Mouse (Mus musculus) embryo, embryonic 10.5 days (tissue): ENCODE results near the gene Fyn.

Experiments
- DNase-seq: peaks from one replicate; pipeline ENCODE4 v3.0.0-alpha.2; 2015; ENCODE audit warnings: low spot score

Gene Fyn

GRCm38 (mm10) chr10:39571011-39571410, 202.4 kb downstream of the Fyn start:
- DNase-seq: no peak

DNA sequence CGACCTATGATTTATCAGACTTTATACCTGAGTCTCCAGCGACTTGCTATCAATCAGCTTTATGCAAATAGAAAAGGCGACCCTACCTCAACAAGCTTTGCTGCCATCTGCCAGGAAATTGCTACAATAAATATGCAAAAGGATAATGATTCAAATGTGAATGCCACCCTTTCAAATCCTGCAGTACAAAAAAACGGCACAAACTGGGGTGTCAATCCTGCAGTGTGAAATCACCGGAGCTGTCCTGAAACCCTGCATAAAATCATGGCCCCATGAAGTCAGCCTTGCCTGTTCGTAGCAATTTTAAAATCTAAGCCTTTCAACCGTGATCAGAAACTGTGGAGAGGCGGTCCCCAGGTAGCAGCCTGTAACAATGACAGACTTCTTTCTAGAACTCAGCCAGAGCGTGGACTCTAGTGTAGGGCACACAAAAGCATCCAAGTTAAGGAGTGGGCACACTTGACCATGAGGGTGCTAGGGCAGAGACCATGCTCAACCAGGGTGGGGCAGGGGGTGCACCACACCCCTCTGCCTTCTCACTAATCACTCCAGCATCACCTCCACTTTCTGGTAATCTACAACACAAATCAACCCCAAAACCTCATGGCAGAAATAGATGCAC, 203.5 kb downstream of the Fyn start:
- no peak for DNase-seq

- DNase-seq: no peak
These were observed 204.0 kb downstream of the Fyn start for GRCm38 (mm10) chr10:39572672-39573051.

- no peak for DNase-seq
These were observed 207.8 kb downstream of the Fyn start for GRCm38 (mm10) chr10:39576466-39576865.

- DNase-seq: no peak
These were observed 211.8 kb downstream of the Fyn start for GRCm38 (mm10) chr10:39580477-39580876.

- DNase-seq: no peak
These were observed 213.7 kb downstream of the Fyn start for GRCm38 (mm10) chr10:39582385-39582784.

DNA sequence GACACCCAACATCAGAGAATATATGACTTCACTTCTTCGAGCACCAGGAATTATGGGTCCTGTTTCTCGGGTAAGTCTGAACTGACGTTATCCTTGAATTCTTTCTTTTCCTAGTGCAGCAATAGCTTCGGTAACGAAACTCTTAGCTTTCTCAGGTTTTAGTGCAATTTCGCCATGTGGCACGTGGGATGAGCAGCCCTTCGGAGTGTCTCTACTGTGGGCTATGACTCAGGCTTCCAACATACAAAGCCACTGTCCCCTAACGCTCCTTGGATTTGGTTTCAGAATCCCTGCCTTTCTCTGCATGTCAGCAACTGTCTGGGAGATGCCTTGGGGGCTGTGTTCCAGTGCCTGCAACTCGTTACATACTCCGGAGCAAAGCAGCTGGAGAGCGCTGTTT, 215.1 kb downstream of the Fyn start:
- no peak for DNase-seq

DNA sequence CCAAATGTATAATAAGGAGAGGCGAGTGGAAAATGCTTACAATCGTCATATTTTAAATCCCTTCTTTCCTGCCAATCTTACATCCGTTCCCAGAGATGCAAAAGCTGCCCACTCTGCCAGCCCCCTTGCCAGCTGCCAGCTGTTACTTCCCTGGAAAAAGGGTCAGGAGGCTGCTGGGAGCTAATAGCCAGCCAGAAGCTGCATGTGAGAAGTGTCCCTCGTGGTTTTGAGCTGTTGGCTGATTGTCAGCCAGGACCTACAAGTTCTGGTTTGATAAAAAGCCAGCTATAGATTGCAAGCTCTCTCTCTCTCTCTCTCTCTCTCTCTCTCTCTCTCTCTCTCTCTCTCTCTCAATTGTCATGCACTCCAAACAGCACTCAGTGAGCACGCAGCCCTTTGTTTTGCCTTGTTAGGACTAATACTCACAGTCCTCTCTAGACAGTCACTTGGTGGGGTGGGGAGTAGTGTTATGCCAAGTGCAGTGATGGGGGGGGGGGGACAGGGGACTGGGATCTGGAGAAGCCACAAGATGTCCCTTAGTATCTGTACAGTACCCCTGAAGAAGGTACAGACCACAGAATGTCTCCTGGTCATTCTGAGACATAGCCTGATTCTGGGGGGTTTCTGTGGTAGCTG, 218.8 kb downstream of the Fyn start:
- DNase-seq: no peak

DNA sequence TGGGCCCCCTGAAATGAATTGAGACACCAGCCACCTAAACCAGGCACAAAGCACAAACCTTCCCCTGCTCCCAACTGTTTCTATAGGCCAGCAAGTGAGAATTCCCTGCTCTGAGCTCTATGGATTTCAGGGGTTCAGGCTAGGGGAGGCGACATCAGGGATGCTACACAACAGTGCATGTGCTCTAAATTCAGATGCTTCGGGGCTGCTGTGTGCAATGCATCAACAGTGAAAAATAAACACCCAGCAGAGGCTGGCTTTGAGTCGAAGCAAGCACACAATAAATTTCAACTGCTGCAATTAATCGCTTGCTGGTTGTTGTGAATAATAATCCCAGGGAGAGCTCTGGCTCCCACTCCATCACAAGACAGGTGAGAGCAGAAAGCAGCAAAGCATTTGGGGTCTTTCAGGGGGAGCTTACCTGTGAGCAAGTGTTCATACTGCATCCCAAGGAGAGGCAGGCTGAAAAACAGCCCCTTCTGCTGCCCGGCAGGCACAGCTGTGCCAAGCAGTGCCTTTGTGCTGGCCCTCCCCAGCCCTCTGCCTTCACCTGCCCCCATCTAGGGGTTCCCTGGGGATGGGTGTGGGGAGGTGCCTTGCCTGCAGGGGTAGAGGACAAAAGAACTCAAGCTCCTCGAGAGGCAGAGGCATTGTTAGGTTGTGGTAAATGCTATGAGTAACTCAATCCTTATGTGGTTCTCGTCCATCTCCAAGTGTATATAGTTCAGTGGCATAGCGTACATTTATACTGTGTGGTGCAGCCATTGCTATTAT, 219.5 kb downstream of the Fyn start:
- DNase-seq: no peak

GRCm38 (mm10) chr10:39589765-39590546, 221.3 kb downstream of the Fyn start:
- DNase-seq: no peak

DNA sequence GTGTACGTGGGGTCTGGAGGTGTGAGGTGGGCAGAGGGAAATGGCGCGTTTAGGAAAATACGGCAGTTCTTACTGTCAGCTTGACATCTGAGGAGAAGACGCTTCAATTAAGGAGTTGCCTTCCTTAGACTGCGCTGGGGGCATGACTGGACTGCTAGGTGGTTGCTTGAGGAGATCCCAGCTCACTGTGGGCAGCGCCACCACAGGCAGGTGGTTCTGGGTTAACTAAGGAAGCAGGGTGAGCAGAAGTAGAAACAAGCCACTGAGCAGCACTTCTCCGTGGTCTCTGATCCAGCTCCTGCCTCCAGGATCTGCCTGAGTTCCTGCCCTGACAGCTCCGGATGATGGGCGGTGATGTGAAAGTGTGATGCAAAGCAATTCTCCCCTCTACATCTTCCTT, 222.0 kb downstream of the Fyn start:
- DNase-seq: no peak

GRCm38 (mm10) chr10:39592501-39592900, 223.8 kb downstream of the Fyn start:
- DNase-seq: no peak

DNA sequence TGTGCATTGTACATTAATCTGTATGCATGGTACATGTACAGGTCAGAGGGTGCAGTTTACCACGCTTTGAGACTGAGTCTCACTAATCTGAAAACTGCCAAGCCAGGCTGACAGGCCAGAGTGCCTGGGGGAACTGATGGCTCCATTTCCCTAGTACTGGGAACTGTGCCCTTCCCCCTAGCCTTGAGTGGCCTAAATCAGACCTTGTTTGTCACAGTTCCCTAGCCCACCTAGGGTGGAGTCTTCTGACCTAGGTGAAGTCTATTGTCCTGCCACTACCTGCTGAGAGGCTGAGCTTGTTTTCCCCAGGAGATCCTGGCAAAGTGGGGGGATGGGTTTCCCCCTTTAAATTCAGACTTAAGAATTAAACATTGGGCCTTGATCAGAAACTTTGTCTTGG, 226.1 kb downstream of the Fyn start:
- DNase-seq: no peak

DNA sequence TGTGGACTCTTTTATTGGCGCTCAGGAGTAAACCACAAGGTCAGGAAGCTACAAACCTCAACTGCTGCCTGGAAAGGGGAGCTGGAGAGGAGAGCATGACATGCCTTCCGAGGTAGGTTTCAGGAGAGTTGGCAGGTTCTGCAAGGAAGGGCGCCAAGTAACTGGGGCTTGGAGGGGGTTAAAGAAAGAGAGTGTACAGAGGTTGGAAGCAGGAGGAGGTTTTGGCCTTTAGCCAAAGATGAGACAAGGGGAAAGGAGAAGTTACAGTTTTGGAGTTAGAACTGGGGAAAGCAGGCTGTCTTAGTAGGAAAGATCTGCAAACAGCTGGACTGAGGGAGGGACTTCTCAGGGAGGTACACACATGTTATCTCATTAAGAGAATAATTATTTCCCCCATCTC, 227.2 kb downstream of the Fyn start:
- DNase-seq: no peak

DNA sequence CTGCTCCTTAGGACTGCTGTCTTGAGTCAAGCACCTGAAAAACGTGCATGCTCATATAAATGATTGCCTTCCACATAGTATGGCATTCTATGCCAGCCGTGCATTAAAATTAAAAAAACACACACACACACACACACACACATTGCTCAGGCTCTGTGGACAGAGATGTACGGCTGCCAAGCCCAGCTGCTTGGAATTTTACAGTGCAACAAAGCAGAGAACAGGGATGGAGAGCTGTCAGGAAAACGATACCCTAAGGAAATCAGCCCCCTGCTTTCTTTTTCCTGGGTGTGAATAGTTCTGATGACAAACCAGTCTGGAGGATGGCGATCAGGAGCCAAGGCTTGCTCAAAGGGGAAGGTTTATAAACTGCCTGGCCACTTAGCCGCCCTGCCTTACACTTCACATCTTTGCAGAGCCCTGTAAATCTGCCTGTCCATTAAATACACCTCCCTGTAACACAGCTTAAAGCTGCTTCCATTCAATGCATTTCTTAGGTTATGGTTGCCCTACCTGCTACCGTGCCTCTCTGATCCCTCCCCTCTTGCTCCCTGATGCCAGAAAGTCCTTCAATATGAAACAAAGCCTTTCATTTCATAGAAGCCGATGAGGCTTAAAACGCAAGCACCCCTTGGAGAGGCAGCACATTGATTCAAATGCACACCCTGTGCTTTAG, 228.6 kb downstream of the Fyn start:
- no peak for DNase-seq

DNA sequence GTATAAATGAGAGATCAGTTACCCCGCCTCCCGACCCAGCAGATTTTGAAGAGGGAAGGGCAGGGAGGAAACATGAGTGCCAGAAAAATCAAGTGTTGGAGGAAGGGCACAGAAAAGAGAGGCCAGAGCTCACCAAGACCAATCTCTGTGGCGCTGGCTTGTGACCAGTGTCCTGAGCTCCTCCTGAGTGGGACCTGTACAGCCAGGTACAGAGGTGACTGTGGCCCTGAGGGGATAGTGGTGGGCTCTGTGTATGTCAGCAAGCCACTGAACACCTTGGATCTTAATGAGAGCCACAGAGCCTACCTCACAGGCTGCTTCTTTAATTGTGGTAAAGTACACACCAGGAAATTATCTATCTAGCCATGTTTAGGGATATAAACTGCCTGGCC, 229.1 kb downstream of the Fyn start:
- no peak for DNase-seq

GRCm38 (mm10) chr10:39599601-39600000, 230.9 kb downstream of the Fyn start:
- DNase-seq: no peak

DNA sequence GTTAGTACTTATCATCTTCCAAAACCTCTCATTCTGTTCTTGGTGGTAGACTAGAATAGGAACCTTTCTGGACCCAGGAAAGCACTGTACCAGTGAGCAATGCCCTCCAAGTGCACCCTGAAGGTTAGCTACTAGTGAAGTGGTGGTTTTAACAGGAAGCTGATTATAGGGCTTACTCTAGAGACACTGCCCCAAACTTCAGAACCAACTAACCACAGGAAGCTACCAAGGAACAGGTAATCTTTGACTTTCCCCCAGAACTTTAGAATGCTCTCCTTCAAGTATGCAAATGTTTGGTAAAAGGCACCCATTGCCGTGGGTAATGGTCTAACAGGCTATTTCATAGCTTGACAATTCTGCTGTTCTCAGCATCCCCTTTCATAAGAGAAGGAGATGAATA, 231.5 kb downstream of the Fyn start:
- no peak for DNase-seq

GRCm38 (mm10) chr10:39601068-39601467, 232.4 kb downstream of the Fyn start:
- DNase-seq: no peak

DNA sequence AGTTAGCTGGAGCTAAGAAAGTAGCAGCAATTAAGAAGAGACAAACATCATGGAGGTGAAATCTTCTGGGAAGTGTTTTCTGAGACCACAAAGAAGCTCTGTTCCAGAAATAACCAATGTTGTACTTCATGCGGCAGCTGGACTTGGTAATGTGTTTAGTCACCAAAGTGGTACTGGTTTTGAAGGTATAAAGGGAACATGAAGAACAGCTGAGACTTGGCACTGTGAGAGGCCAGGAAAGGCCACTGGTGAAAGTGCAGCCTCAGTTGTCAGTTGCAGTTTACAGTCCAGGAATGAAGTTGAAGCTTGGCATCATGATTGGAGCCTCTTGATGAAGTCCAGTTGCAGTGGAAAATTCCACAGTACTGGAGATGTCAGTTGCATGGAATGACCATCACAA, 237.8 kb downstream of the Fyn start:
- no peak for DNase-seq

DNA sequence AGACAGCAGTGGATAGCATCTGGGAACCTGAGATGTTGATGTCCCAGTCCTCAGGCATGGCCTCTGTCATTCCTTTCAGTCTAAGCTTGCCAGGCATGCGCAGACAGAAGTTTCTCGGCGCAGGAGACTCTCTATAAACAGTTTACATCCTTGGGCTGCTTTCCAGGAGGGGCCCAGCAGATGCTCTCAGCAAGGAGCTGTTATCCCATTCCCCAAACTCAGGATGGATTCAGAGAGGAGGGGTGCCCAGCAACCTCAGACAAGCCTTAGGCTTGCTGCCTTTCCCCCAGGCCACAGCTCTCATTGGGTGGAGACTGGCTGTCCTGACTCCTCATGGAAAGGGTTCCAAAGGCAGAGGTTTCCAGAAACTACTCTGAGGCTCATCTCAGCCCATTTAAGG, 242.6 kb downstream of the Fyn start:
- DNase-seq: no peak

GRCm38 (mm10) chr10:39612131-39612530, 243.5 kb downstream of the Fyn start:
- DNase-seq: no peak
